Mouse (Mus musculus) limb, embryonic 10.5 days (tissue): ENCODE measurements around the gene Tnxb. TPM values are rescaled to one million over a fixed set of nuclear protein-coding genes. Genes with fewer than 3 reads are reported as not detected.
A peak's percentile ranks its signal among the peaks of the same experiment; 100 is the strongest.

Experiments used
- DNase-seq: peaks from one replicate; pipeline ENCODE4 v3.0.0-alpha.2; 2017; ENCODE audit warnings: low spot score
- H3K27ac ChIP-seq: fragments of 300-500 bp; sonication (generic); 2 replicates; pipeline ENCODE4 v1.5.1; 2016; ENCODE audit warnings: mild to moderate bottlenecking
- H3K27me3 ChIP-seq: fragments of 300-500 bp; sonication (generic); 2 replicates; pipeline ENCODE4 v1.6.1; 2016; ENCODE audit warnings: low read depth, mild to moderate bottlenecking; ENCODE audit not compliant: poor library complexity, severe bottlenecking
- H3K36me3 ChIP-seq: fragments of 300-500 bp; sonication (generic); 2 replicates; pipeline ENCODE4 v1.6.1; 2016; ENCODE audit warnings: mild to moderate bottlenecking, moderate library complexity
- H3K4me1 ChIP-seq: fragments of 300-500 bp; sonication (generic); 2 replicates; pipeline ENCODE4 v1.6.1; 2016
- H3K4me3 ChIP-seq: fragments of 300-500 bp; sonication (generic); 2 replicates; pipeline ENCODE4 v1.5.1; 2016; ENCODE audit warnings: mild to moderate bottlenecking, moderate library complexity
- H3K9me3 ChIP-seq: fragments of 300-500 bp; sonication (generic); replicated peaks from 2 replicates; pipeline ENCODE4 v1.6.1; 2016; ENCODE audit warnings: mild to moderate bottlenecking
- WGBS: fragments of 180-500 bp; shearing (Covaris S2); methylation state at CpG from one replicate; pipeline ENCODE4 v1.1.7; 2016; 5-methylcytosine and 5-hydroxymethylcytosine counted together
- polyA plus RNA-seq: library from polyadenylated mRNA; unstranded; fragments of >200 nt; fragmentation: Nextera tagmentation; extraction: Ambion mirVana; gene quantifications from 2 replicates; pipeline ENCODE4 v1.2.1, GENCODE M21; 2016

Gene Tnxb
- polyA plus RNA-seq, 1 experiment from 2014 or later = not detected

DNA sequence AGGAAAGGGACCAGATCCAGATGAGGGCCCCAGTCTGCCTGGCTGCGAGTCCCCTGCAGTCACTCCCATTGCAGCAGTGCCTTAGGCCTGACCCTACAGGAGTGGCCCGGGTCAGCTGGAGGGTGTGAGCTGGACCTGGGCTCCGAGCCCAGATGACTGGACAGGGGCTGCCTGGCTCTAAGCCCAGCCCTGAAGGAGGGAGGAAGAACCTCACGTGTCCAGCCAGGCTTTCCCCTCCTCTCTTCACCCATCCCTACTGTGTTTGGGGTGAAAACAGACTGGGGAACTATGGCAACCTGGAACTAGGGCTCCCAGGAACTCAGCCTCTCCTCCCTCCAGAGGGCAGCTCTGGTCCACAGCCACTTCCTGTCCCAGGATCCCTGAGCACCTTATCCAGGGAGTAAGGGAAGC is 14.7 kb upstream of the Tnxb start:
- 72% methylated on average over 4 of the region's 4 CpGs for WGBS
- H3K9me3 ChIP-seq = no peaks in the 10 kb centered on the region
- no peak overlapping the region for H3K27ac ChIP-seq
- peaks cover 22% of the 10 kb centered on the region for H3K27me3 ChIP-seq
- no peak for DNase-seq
- peaks cover 29% of the 10 kb centered on the region for H3K4me1 ChIP-seq
- H3K36me3 ChIP-seq = peaks cover 53% of the 10 kb centered on the region
- no peak overlapping the region for H3K4me3 ChIP-seq

DNA sequence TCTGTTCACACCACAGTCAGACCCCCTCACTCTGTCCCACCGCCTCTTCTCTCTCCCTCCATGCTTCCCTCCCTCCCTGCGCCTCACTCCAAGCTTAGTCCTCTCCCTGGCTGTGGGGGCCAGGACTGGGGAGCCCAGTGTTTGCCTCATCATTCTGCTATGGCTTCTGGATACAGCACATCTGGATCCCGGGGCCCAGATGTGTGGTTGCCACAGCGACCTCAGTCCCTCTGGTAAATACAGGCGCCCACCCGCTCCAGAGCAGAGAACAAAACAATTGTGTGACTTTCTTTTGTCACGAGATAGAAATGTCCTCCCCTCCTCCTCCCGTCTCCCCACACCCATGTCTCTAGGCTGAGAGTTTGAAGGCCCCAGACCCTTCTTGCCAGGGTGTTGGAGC is 13.7 kb upstream of the Tnxb start:
- 73% methylated on average over 8 of the region's 8 CpGs for WGBS
- Histone ChIP-seq H3K4me1 (peaks cover 40% of the 10 kb centered on the region), H3K27me3 (peaks cover 33% of the 10 kb centered on the region), H3K4me3 (no peak overlapping the region), H3K36me3 (peaks cover 43% of the 10 kb centered on the region), H3K9me3 (no peaks in the 10 kb centered on the region), H3K27ac (peak overlapping the region; percentile 36; the same call in 1 of the 2 replicates)
- no peak for DNase-seq

DNA sequence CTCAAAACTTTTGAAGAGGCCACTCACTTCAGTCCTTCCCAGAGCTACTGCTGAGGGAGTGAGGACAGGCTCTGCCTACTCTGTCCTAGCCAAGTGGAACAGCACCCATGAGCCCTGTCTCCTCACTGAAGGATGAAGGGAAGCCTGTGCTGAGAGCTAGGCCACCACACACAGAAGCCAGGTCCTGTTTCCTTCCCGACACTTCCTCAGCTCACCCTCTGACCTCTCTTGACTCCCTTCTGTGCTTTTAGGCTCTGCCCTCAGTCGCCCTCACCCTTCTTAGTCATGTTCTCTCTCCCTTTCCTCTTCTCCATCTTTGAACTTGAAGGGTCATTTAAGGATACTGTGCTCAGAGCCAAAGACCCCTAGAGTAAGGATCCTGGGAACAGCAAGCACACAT is 13.1 kb upstream of the Tnxb start:
- H3K4me3 ChIP-seq = no peak overlapping the region
- no peak for DNase-seq
- H3K27ac ChIP-seq = no peak overlapping the region
- peaks cover 34% of the 10 kb centered on the region for H3K27me3 ChIP-seq
- 28% methylated on average over 2 of the region's 2 CpGs for WGBS
- H3K4me1 ChIP-seq = peaks cover 40% of the 10 kb centered on the region
- peaks cover 36% of the 10 kb centered on the region for H3K36me3 ChIP-seq
- H3K9me3 ChIP-seq = no peaks in the 10 kb centered on the region

DNA sequence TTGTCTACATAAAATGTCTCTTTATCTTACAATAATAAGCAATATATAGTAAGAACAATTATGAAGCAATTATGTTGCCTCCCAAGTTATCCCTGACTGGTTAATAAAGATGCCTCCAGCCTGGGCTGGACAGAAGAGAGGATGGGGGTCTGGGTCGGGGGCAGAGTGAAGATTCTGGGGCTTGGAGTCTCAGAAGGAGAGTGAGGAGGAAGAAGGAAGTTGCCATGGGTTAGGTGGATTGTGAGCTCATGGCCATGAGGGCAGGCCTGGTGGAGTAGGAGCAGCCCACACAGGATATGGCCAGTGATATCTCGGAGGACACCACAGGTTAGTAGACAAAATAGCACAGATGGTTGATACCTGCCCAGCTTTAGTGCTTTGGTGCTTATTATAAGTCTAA is 12.2 kb upstream of the Tnxb start:
- peaks cover 38% of the 10 kb centered on the region for H3K27me3 ChIP-seq
- no peaks in the 10 kb centered on the region for H3K9me3 ChIP-seq
- 85% methylated on average over 2 of the region's 2 CpGs for WGBS
- no peak overlapping the region for H3K4me3 ChIP-seq
- H3K27ac ChIP-seq = no peak overlapping the region
- DNase-seq = no peak
- H3K36me3 ChIP-seq = peaks cover 28% of the 10 kb centered on the region
- H3K4me1 ChIP-seq = peaks cover 40% of the 10 kb centered on the region

DNA sequence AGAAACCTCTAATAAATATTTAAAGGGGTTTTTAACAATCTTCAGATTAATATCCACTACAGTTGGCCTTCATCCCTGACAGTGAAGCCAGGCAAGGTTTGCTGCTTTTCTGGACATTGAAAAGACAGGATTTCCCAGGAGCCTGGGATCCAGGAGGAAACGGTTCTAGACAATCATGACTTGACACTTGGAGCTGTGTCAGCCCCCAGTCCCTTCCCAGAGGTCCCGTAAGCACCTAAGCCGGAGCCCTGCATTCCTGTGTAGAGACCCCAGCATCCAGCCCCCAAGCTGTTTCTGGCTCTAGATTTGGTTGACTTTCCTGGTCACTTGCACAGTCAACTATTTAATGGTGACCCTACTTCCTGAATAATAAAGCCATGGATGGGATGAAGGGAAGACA is 11.7 kb upstream of the Tnxb start:
- H3K27me3 ChIP-seq = peaks cover 41% of the 10 kb centered on the region
- no peak overlapping the region for H3K4me3 ChIP-seq
- 85% methylated on average over 3 of the region's 3 CpGs for WGBS
- no peaks in the 10 kb centered on the region for H3K9me3 ChIP-seq
- H3K27ac ChIP-seq = no peak overlapping the region
- H3K4me1 ChIP-seq = peaks cover 40% of the 10 kb centered on the region
- DNase-seq = no peak
- peaks cover 23% of the 10 kb centered on the region for H3K36me3 ChIP-seq

DNA sequence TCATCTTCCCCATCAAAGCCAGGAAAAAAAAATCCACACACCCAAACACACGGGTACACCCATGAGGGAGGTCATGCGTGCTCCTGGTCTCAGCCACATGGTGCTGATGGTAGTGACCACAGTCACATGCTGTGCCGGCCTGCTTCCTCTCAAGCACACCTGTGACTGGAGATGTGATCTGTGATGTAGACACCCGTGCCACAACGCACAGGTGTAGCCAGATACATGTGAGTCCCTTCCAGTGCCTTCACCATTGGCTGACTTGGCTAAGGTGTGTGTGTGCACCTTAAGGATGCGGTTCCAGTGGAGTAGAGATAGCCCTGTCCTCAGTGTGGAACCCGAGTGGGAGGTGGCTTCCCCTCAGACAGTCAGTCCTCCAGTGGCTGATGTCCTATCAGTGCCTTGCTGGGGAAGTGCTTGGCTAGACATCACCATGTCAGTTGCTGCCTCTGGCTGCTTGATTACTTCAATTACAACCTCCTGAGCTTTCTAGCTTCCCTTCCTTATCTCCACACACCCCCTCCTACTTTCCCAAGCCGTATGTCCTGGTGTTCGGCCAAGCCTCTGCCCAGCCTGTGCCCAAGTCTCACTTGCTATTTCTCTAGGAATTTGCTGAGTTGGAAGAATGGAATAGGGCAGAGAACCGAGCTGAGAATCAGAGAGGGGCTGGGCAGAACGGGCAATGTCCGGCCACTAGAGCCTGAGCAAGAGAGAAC is 11.0 kb upstream of the Tnxb start:
- no peaks in the 10 kb centered on the region for H3K9me3 ChIP-seq
- H3K4me3 ChIP-seq = no peak overlapping the region
- H3K36me3 ChIP-seq = peaks cover 16% of the 10 kb centered on the region
- WGBS = 67% methylated on average over 12 of the region's 12 CpGs
- peaks cover 40% of the 10 kb centered on the region for H3K4me1 ChIP-seq
- peaks cover 49% of the 10 kb centered on the region for H3K27me3 ChIP-seq
- no peak for DNase-seq
- no peak overlapping the region for H3K27ac ChIP-seq

DNA sequence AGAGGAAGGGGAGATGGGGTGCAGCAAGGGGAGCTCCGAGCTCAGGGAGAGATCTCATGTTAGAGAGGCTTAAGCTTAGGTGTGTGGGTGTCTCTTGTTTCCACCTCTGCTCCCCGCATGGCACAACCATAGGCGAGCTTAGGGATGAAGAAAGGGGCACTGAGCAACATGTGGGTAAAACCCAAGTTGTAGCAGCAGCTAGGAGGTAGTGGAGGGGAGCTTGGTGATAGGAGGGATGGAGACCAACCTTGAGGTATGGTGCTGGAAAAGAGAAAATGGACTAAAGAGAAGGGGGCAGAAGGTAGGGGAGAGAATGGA is 10.5 kb upstream of the Tnxb start:
- Histone ChIP-seq H3K36me3 (peaks cover 11% of the 10 kb centered on the region), H3K9me3 (no peaks in the 10 kb centered on the region), H3K27ac (no peak overlapping the region), H3K4me1 (peaks cover 40% of the 10 kb centered on the region), H3K27me3 (peaks cover 49% of the 10 kb centered on the region), H3K4me3 (no peak overlapping the region)
- no peak for DNase-seq
- 63% methylated on average over 3 of the region's 3 CpGs for WGBS

DNA sequence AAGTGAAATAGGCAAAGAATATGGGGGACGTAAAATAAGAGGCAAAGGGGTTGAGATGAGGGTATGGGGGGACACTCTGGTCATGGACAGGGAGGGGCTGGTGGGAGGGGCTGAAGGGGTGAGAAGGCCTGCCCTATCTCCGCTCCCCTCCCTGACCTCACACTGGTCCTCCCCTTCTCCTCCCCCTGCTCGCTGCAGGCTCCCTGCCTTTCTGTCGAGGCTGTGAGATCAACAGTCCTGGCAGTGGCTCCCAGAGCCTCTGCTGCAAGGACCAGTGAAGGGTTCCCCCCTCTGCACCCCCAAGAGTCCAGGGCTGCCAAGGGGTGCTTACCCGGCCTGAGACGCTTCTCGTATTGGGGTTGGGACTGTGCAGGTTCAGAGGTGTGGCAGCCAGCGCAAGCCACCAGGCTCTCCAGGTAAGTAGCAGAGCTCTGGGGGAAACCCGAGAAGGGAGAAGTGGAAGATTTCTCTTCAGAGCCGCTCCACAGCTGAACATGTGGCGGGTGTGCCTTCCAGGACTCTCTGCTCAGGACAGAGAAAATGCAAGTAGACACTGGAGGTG is 10.0 kb upstream of the Tnxb start:
- Histone ChIP-seq H3K9me3 (no peaks in the 10 kb centered on the region), H3K27ac (no peak overlapping the region), H3K36me3 (peaks cover 6% of the 10 kb centered on the region; the same call in 1 of the 2 replicates), H3K27me3 (peaks cover 51% of the 10 kb centered on the region), H3K4me3 (peak overlapping the region; percentile 30; the same call in 1 of the 2 replicates), H3K4me1 (peaks cover 37% of the 10 kb centered on the region)
- no peak for DNase-seq
- 39% methylated on average over 10 of the region's 11 CpGs for WGBS

DNA sequence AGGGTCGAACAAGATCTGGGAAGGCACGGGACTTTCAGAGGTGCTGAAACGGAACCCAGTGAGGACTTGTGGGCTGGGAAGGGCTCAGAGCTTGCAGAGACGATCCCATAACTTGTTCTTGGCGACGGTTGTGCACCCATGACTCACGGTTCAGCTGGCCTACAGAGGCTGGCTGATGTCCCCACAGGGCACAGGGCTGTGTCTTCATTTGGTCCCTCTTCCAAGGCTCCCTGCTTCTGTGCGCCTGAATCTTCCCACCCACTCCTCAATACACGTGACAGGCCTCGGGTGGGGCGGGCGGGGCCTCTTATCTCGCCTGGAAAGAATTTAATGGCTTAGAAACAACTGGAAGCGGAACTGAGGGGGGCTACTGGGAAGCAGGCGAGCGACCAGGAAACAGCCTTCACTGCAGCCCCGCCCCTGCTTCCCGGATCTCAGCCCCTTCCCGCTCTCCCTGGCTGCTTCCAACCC is 9.2 kb upstream of the Tnxb start:
- Histone ChIP-seq H3K36me3 (0 out of 2 replicates have a peak, but pooled peaks cover 2% of the 10 kb centered on the region), H3K27me3 (peaks cover 54% of the 10 kb centered on the region), H3K4me3 (peak overlapping the region; percentile 30), H3K4me1 (peaks cover 31% of the 10 kb centered on the region), H3K27ac (no peak overlapping the region), H3K9me3 (no peaks in the 10 kb centered on the region)
- no peak for DNase-seq
- 7% methylated on average over 19 of the region's 19 CpGs for WGBS

DNA sequence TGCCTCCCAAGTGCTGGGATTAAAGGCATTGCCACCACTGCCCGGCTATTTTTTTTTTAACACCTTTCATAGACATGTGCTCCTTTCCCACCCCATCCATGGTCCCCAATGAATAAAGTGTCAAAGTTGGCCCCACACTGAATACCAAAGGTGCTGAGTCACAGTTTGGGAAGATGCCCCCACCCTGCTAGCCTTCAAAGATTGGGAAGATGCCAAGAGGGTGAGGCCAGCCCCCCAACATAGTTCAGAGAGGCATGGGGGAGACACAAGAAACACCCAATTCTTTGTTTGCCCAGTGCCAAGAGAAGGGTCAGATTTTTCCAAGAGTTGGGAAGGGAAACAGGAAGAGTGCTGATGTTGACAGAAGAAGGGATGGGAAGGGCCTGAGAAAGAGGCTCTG is 7.9 kb upstream of the Tnxb start:
- no peak overlapping the region for H3K27ac ChIP-seq
- no peaks in the 10 kb centered on the region for H3K36me3 ChIP-seq
- WGBS = 79% methylated on average over 1 of the region's 1 CpGs
- peaks cover 17% of the 10 kb centered on the region for H3K4me1 ChIP-seq
- H3K9me3 ChIP-seq = no peaks in the 10 kb centered on the region
- H3K4me3 ChIP-seq = no peak overlapping the region
- no peak for DNase-seq
- H3K27me3 ChIP-seq = peaks cover 54% of the 10 kb centered on the region

DNA sequence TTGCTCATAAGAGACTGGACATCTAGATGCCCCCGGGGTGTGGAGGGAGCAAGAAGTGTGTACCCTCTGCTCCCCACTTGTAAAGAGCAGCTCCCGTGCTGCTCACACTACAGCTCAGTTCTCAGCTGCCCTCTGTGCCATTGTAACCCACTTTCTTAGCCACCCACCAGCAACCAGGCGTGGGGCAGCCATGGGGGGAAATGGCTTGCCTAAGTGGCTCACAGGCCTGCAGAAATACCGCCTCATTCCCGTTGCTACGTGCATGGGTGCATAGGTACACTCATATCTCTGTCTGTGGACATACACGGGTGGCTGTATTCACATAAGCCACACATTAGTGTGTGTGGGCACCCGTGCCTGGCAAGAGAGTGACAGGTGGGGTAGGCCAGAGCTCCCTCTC is 7.4 kb upstream of the Tnxb start:
- no peak overlapping the region for H3K4me3 ChIP-seq
- H3K36me3 ChIP-seq = no peaks in the 10 kb centered on the region
- no peak for DNase-seq
- 82% methylated on average over 8 of the region's 8 CpGs for WGBS
- no peaks in the 10 kb centered on the region for H3K9me3 ChIP-seq
- H3K27me3 ChIP-seq = peaks cover 57% of the 10 kb centered on the region
- H3K4me1 ChIP-seq = peaks cover 15% of the 10 kb centered on the region
- no peak overlapping the region for H3K27ac ChIP-seq

DNA sequence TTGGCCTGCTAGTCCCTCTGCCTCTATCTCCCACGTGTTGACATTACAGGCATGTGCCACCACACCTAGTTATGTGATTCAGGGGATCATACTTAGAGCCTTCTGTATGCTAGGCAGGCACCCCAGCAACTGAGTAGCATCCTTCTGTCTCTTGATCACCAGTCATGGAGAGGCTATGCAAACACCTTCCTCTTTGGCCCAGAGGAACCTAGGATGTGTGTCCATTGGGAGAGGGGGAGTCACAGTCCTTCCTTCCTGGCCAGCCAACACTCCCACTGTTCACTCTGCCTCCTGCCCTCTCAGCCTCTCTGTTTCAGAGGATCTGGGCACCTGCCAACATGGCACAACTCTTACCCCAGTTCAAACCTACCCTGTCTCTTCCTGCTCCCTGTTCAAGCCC is 6.8 kb upstream of the Tnxb start:
- no peaks in the 10 kb centered on the region for H3K36me3 ChIP-seq
- 40% methylated on average over 1 of the region's 1 CpGs for WGBS
- DNase-seq = no peak
- no peak overlapping the region for H3K27ac ChIP-seq
- no peaks in the 10 kb centered on the region for H3K9me3 ChIP-seq
- H3K4me3 ChIP-seq = no peak overlapping the region
- H3K4me1 ChIP-seq = peaks cover 15% of the 10 kb centered on the region
- peaks cover 58% of the 10 kb centered on the region for H3K27me3 ChIP-seq

DNA sequence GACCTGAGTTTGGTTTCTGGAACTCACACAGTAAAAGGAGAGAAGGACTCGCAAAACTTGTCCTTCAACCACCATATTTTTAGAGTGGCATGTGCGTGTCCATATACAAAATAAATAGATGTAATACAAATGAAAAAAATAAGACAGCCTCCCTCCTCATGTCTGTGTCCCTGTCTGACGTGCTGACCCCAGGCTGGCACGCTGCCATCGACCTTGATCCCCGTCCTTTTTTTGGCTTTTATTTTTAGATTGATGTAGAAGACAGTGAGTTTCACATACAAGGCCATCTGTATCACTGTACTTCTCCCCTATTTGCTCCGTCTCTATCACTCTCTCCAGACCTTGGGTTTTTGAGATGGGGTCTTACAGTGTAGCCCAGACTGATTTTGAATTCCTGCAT is 5.9 kb upstream of the Tnxb start:
- no peak for DNase-seq
- Histone ChIP-seq H3K27ac (no peak overlapping the region), H3K9me3 (no peaks in the 10 kb centered on the region), H3K36me3 (no peaks in the 10 kb centered on the region), H3K4me3 (no peak overlapping the region), H3K27me3 (peaks cover 58% of the 10 kb centered on the region), H3K4me1 (peaks cover 15% of the 10 kb centered on the region)
- 84% methylated on average over 7 of the region's 7 CpGs for WGBS
